Mouse (Mus musculus) CH12.LX (cell line): Measurements from ENCODE around the gene Vps35l. TPM values are rescaled to one million over a fixed set of nuclear protein-coding genes. Genes with fewer than 3 reads are reported as not detected.

Experiments
- DNase-seq: peaks from one replicate; pipeline ENCODE4 v3.0.0-alpha.2; 2013; ENCODE audit errors: extremely low read depth
- H3K27ac ChIP-seq: 2 replicates; pipeline ENCODE4 v1.5.1; 2012; ENCODE audit warnings: low read depth, mild to moderate bottlenecking, control low read depth, moderate library complexity; ENCODE audit not compliant: insufficient read depth
- H3K27me3 ChIP-seq: replicated peaks from 2 replicates; pipeline ENCODE3; 2012; ENCODE audit warnings: inconsistent platforms
- H3K36me3 ChIP-seq, 2 experiments: replicated peaks in 1 of 2; 2 replicates each; pipeline versions ENCODE3 to v1.6.1; 2012; ENCODE audit warnings: inconsistent platforms in 1 of 2, low read length in 1 of 2, mild to moderate bottlenecking in 1 of 2, mixed read lengths in 1 of 2, moderate library complexity in 1 of 2; ENCODE audit not compliant: control insufficient read depth in 1 of 2, insufficient read depth in 1 of 2
- H3K4me1 ChIP-seq, 2 experiments: 2 replicates each; pipeline ENCODE4 v1.6.1; 2012; ENCODE audit warnings: inconsistent platforms in 1 of 2, moderate library complexity in 1 of 2; ENCODE audit not compliant: insufficient read depth in 2 of 2, control insufficient read depth in 1 of 2
- H3K4me2 ChIP-seq: 2 replicates; pipeline ENCODE4 v1.6.1; 2012; ENCODE audit warnings: low read depth, mild to moderate bottlenecking, control low read depth; ENCODE audit not compliant: poor library complexity, insufficient read depth, severe bottlenecking
- H3K4me3 ChIP-seq, 3 experiments: fragments of 150-350 bp in 1 of 3; sonication (generic) in 1 of 3; replicated peaks in 1 of 3; 2 replicates each; pipeline versions ENCODE3 to v1.5.1; 2011 to 2012; ENCODE audit warnings: low read depth in 2 of 3, low read length in 2 of 3, mild to moderate bottlenecking in 2 of 3, moderate library complexity in 2 of 3, control low read depth in 1 of 3, improper control_type of control experiment in 1 of 3, inconsistent platforms in 1 of 3, mixed read lengths in 1 of 3; ENCODE audit not compliant: poor library complexity in 1 of 3
- H3K79me2 ChIP-seq: replicated peaks from 2 replicates; pipeline ENCODE4 v1.6.1; 2012; ENCODE audit warnings: mild to moderate bottlenecking, moderate library complexity; ENCODE audit not compliant: control insufficient read depth, poor library complexity, insufficient read depth, severe bottlenecking; ENCODE audit errors: extremely low read depth
- H3K9ac ChIP-seq: 2 replicates; pipeline ENCODE4 v1.6.1; 2012; ENCODE audit warnings: low read depth, mild to moderate bottlenecking, control low read depth, moderate library complexity; ENCODE audit not compliant: insufficient read depth
- H3K9me3 ChIP-seq: replicated peaks from 2 replicates; pipeline ENCODE3; 2012; ENCODE audit warnings: low read length, inconsistent platforms, mixed read lengths
- CHD2 ChIP-seq: IDR thresholded peaks from 2 replicates; pipeline ENCODE4 v1.6.1; 2011; ENCODE audit warnings: low read length, improper control_type of control experiment
- CTCF ChIP-seq, 2 experiments: IDR thresholded peaks in 1 of 2; conservative IDR thresholded peaks in 1 of 2; 2 replicates each; pipeline ENCODE4 v1.5.1; 2011 to 2012; ENCODE audit warnings: low read depth in 2 of 2, low read length in 2 of 2, improper control_type of control experiment in 1 of 2, inconsistent platforms in 1 of 2, mild to moderate bottlenecking in 1 of 2, moderate library complexity in 1 of 2
- ELF1 ChIP-seq: IDR thresholded peaks from 2 replicates; pipeline ENCODE4 v1.6.1; 2014; ENCODE audit warnings: low read depth, mild to moderate bottlenecking, inconsistent platforms, low read length, improper control_type of control experiment
- EP300 ChIP-seq: IDR thresholded peaks from 2 replicates; pipeline ENCODE4 v1.6.1; 2011; ENCODE audit warnings: low read length, improper control_type of control experiment
- GABPA ChIP-seq: IDR thresholded peaks from 2 replicates; pipeline ENCODE4 v1.6.1; 2012; ENCODE audit warnings: low read depth, low read length, improper control_type of control experiment, inconsistent platforms; ENCODE audit not compliant: insufficient replicate concordance
- KAT2A ChIP-seq: IDR thresholded peaks from 2 replicates; pipeline ENCODE4 v1.6.1; 2012; ENCODE audit warnings: low read length, improper control_type of control experiment, inconsistent platforms; ENCODE audit not compliant: insufficient replicate concordance
- MEF2A ChIP-seq: IDR thresholded peaks from 2 replicates; pipeline ENCODE4 v1.6.1; 2014; ENCODE audit warnings: low read depth, mild to moderate bottlenecking, inconsistent platforms, low read length, improper control_type of control experiment, borderline replicate concordance
- MYC ChIP-seq: IDR thresholded peaks from 2 replicates; pipeline ENCODE4 v1.6.1; 2011; ENCODE audit warnings: low read depth, mild to moderate bottlenecking, improper control_type of control experiment, low read length
- POLR2AphosphoS2 ChIP-seq: IDR thresholded peaks from 2 replicates; pipeline ENCODE4 v1.6.1; 2011; ENCODE audit warnings: low read depth, low read length, improper control_type of control experiment
- RCOR1 ChIP-seq: conservative IDR thresholded peaks from 2 replicates; pipeline ENCODE4 v1.6.1; 2012; ENCODE audit warnings: low read depth, mild to moderate bottlenecking, inconsistent platforms, low read length, improper control_type of control experiment
- SIN3A ChIP-seq: IDR thresholded peaks from 2 replicates; pipeline ENCODE4 v1.6.1; 2012; ENCODE audit warnings: low read length, improper control_type of control experiment, inconsistent platforms
- UBTF ChIP-seq: IDR thresholded peaks from 2 replicates; pipeline ENCODE4 v1.6.1; 2012; ENCODE audit warnings: low read depth, mild to moderate bottlenecking, inconsistent platforms, low read length, improper control_type of control experiment, moderate library complexity
- USF2 ChIP-seq: conservative IDR thresholded peaks from 2 replicates; pipeline ENCODE4 v1.6.1; 2011; ENCODE audit warnings: low read depth, low read length, improper control_type of control experiment
- ZC3H11A ChIP-seq: IDR thresholded peaks from 2 replicates; pipeline ENCODE4 v1.6.1; 2012; ENCODE audit warnings: low read depth, mild to moderate bottlenecking, inconsistent platforms, low read length, improper control_type of control experiment
- ZMIZ1 ChIP-seq: IDR thresholded peaks from 2 replicates; pipeline ENCODE4 v1.6.1; 2012; ENCODE audit warnings: low read depth, mild to moderate bottlenecking, inconsistent platforms, low read length, improper control_type of control experiment
- ZNF384 ChIP-seq: IDR thresholded peaks from 2 replicates; pipeline ENCODE4 v1.6.1; 2012; ENCODE audit warnings: low read depth, low read length, improper control_type of control experiment, inconsistent platforms
- dilution Hi-C: fragments of 300-500 bp; cut with MboI; formaldehyde crosslinking; loops from 2 replicates; pipeline ENCODE4 v1.14.3; 2020; ENCODE audit warnings: low sequenced_read_pairs; ENCODE audit not compliant: extremely low pct_unique_long_range_greater_than_20kb, extremely low pct_ligation_motif_present
- in situ Hi-C: fragments of 300-500 bp; cut with MboI; formaldehyde crosslinking; loops from 3 replicates; pipeline ENCODE4 v1.14.3; 2019; ENCODE audit warnings: low sequenced_read_pairs, low pct_ligation_motif_present, low pct_unique_long_range_greater_than_20kb, mixed read lengths
- polyA plus RNA-seq: library from polyadenylated mRNA; unstranded; fragments of >175 nt; gene quantifications from 2 replicates; pipeline ENCODE4 v1.2.1, GENCODE M21; 2012; ENCODE audit warnings: low read depth; ENCODE audit not compliant: insufficient read length
- total RNA-seq, 2 experiments: library from RNA; depleted of rRNA; stranded (reverse); fragments of 300-350 nt in 1 of 2; fragments of >200 nt in 1 of 2; gene quantifications; 2 replicates each; pipeline ENCODE4 v1.2.3; 2012 to 2014

Gene Vps35l
- total and polyA plus RNA-seq, 3 experiments, result 43.9 to 57.7 (median 54.7) TPM

DNA sequence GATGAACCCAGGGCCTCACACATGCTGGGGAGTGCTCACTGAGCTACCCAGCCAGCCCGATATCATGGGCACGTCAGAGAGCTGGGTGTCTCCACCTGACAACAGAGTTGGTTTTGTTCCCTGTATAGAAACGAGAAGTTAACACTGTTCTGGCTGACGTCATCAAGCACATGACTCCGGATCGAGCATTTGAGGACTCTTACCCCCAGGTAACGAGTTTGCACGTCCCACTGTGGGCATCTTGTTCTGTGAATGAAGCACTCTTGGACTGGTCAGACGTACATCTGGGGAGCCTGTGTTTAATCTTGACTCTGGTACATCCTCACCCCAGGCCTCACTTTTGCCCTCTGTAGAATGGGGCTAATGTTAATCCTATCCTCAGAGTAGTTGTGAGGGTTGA, 56.8 kb downstream of the Vps35l start:
- H3K9ac ChIP-seq, result no peak overlapping the region
- no peaks in the 10 kb centered on the region for H3K9me3 ChIP-seq
- peak; percentile 48 for DNase-seq
- H3K36me3 ChIP-seq, result peaks cover 18 to 63% of the 10 kb centered on the region in 2 experiments
- dilution Hi-C loops (no loop called here), in situ Hi-C loops (no loop called here)
- no peak overlapping the region for H3K4me2 ChIP-seq
- no peaks in the 10 kb centered on the region for H3K79me2 ChIP-seq
- peaks cover 3 to 42% of the 10 kb centered on the region in 2 experiments; a peak in 3 of 4 replicates for H3K4me1 ChIP-seq
- H3K27me3 ChIP-seq, result no peaks in the 10 kb centered on the region
- no peak overlapping the region for H3K27ac ChIP-seq
- TF ChIP-seq ZMIZ1, result no peak
- TF ChIP-seq ELF1, result no peak
- TF ChIP-seq CHD2, result no peak
- TF ChIP-seq CTCF (conservative IDR thresholded peaks at IDR 0.05 in 1 of 2, IDR thresholded peaks at IDR 0.05 in 1 of 2; ENCODE audit: low read depth in 2 of 2, low read length in 2 of 2), result no peak
- no peak for TF ChIP-seq USF2
- TF ChIP-seq MYC, result no peak
- TF ChIP-seq MEF2A, result no peak
- no peak for TF ChIP-seq ZC3H11A
- no peak for TF ChIP-seq GABPA
- TF ChIP-seq KAT2A, result no peak
- TF ChIP-seq RCOR1, result no peak
- no peak for TF ChIP-seq EP300
- H3K4me3 ChIP-seq, result no peak overlapping the region

DNA sequence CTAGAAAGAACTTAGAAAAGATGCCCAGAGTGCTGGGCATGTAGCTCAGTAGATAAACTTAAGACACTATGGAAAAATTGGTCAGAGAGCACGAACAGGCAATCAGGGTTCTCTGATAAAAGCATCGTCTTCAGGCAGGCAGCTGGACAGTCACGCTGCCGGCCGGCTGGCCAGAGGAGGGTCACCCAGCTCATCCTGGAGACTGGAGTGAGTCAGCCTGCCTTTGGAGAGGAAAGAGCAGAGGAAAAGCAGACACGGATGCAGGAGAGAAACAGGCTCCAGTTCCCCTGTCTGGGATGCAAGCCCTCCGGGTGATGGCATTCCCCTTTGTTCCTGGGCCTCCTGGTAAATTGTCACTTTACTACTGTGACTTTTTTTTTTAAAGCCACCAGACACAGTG, 57.6 kb downstream of the Vps35l start:
- peaks cover 3 to 43% of the 10 kb centered on the region in 2 experiments; a peak in 3 of 4 replicates for H3K4me1 ChIP-seq
- H3K4me2 ChIP-seq, result peak overlapping the region; percentile 1; the same call in 1 of the 2 replicates
- H3K9ac ChIP-seq, result no peak overlapping the region
- DNase-seq, result peak; percentile 10
- no peaks in the 10 kb centered on the region for H3K9me3 ChIP-seq
- no peak overlapping the region for H3K4me3 ChIP-seq
- dilution Hi-C loops, result no loop called here
- H3K79me2 ChIP-seq, result no peaks in the 10 kb centered on the region
- in situ Hi-C loops, result no loop called here
- no peaks in the 10 kb centered on the region for H3K27me3 ChIP-seq
- peak overlapping the region; percentile 15; the same call in 1 of the 2 replicates for H3K27ac ChIP-seq
- peaks cover 22 to 63% of the 10 kb centered on the region in 2 experiments for H3K36me3 ChIP-seq
- TF ChIP-seq ZNF384, result peak; percentile 33; the same call in 1 of the 2 replicates
- TF ChIP-seq MEF2A, result no peak
- no peak for TF ChIP-seq POLR2AphosphoS2
- TF ChIP-seq SIN3A, result 0 out of 2 replicates have a peak, but pooled peaks have one; percentile 4
- TF ChIP-seq UBTF, result no peak
